Mouse (Mus musculus) G1E-ER4 (cell line): ENCODE measurements around the gene C030005K15Rik. TPM values are rescaled to one million over a fixed set of nuclear protein-coding genes. Genes with fewer than 3 reads are reported as not detected.

Experiments used
- GATA1 ChIP-seq: IDR thresholded peaks from one replicate; pipeline ENCODE4 v1.8.0; 2012; ENCODE audit warnings: low read length, inconsistent platforms
- polyA plus RNA-seq: library from polyadenylated mRNA; stranded (reverse); fragments of >175 nt; gene quantifications from 2 replicates; pipeline ENCODE4 v1.2.3, GENCODE M21; 2012

The C030005K15Rik gene
- polyA plus RNA-seq, 1 experiment = not detected

DNA sequence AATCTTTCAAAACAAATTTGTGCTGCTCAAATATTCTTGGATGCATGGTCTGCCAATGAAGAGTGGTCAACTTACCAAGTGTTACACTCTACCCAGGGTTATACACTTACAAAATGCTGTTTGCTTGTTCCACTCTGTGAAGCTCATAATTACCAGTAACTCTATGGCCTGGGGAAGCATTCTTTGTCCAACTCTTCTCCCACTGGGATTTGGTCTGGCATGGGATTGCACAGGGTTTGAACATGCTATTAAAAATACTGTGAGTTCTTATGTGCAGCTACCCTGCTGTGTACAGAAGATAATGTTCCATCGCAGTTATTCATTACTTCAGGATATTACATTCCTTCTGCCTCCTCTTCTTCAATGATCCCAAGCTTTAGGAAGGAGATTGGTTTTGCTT, 39.4 kb downstream of the C030005K15Rik start:
- no peak for TF ChIP-seq GATA1

DNA sequence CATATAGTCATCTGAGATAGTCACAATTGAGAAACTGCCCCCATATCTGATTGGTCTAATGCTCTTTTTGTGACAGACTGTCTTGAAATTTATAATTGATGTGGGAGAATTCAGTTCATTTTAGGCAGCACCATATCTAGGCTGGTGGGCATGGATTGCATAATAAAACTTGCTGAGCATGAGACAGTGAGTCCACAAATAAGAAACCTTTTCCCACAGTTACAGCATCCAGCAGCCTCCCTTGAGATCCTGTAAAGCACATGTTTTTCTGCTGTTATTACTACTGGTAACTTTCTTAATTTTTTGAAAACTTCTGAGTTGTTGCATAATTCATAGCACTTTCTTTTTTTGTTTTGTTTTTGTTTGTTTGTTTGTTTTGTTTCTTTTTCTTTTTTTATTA, 43.6 kb downstream of the C030005K15Rik start:
- no peak for TF ChIP-seq GATA1

Other genes with a start within 250 kb of the C030005K15Rik start
- not detected in 2 replicates for gene Dcn, start 247.1 kb downstream of the C030005K15Rik start, polyA plus RNA-seq
- not detected in 2 replicates for gene Lum, start 161.6 kb downstream of the C030005K15Rik start, polyA plus RNA-seq
- gene Kera, start 119.9 kb downstream of the C030005K15Rik start, polyA plus RNA-seq = not detected in 2 replicates
- not detected in 2 replicates for gene Epyc, start 82.7 kb downstream of the C030005K15Rik start, polyA plus RNA-seq
- not detected in 2 replicates for gene Ccer1, start 33.7 kb downstream of the C030005K15Rik start, polyA plus RNA-seq